ENCODE assay signal across 8 mouse cellular contexts in the genomic region with DNA sequence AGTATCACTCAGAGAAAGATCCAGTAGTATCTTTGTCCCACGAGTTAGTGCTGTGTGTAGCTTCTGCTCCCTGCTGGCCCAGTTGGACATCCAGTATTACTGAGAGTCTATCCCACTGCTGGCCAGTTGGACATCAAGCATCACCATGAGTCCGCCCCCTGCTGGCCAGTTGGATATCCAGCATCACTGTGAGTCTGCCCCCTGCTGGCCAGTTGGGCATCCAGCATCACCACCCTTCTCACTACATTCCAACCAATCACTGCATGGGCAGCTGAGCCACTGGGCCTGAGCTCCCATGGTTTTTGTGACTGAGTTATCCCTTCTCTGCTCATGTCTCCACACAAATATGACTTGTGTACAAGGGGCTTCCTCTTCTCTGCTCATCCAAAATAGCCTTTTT. TPM values are rescaled to one million over a fixed set of nuclear protein-coding genes. Genes with fewer than 3 reads are reported as not detected.
DNase-seq lines count a peak whose midpoint lies in the region; TF ChIP-seq lines count a peak whose summit lies in the region.

No protein-coding gene starts in this region.

- H3K9ac ChIP-seq in ES-E14 (ENCODE audit: insufficient read depth, low read depth, low read length, poor library complexity, severe bottlenecking): no peak overlapping the region

- TF ChIP-seq POLR2A in kidney, adult 2 months (IDR thresholded peaks at IDR 0.05; ENCODE audit: low read depth, low read length): no peak

- H3K4me3 ChIP-seq in kidney, adult 2 months (ENCODE audit: insufficient read depth, low read depth, low read length): no peak overlapping the region
- H3K4me3 ChIP-seq in ES-E14 (ENCODE audit: insufficient read depth in 1 of 2, low read depth in 1 of 2, low read length in 2 of 2, poor library complexity in 1 of 2, severe bottlenecking in 1 of 2): no peak overlapping the region

- H3K9me3 ChIP-seq in ES-E14 (ENCODE audit: control insufficient read depth, insufficient read depth, low read depth, low read length): no peaks in the 10 kb centered on the region

- WGBS in kidney, adult 2 months: 95% methylated on average over 2 of the region's 2 CpGs

- peak; percentile 14 for DNase-seq in kidney, adult 2 months
- no peak for DNase-seq in kidney, postnatal 14 days
- peak; percentile 73 for DNase-seq in ES-E14 (ENCODE audit: low read depth, low spot score)
- peak; percentile 30 for DNase-seq in embryo, embryonic 10.5 days (ENCODE audit: low spot score)
- DNase-seq in lung, postnatal 25 days (ENCODE audit: low spot score): peak; percentile 43
- DNase-seq in testis, postnatal 10 days (ENCODE audit: low spot score): peak; percentile 75
- DNase-seq in urinary bladder, adult 18-20 months (ENCODE audit: low spot score in 2 of 2): no peak
- no peak for DNase-seq in kidney, adult 11 months

- peak; percentile 66 for TF ChIP-seq CTCF in kidney, adult 2 months (conservative IDR thresholded peaks at IDR 0.05; ENCODE audit: insufficient read depth, insufficient read length, low read depth, low read length)

- H3K27me3 ChIP-seq in kidney, adult 2 months (replicated peaks; ENCODE audit: control insufficient read depth, insufficient read depth, low read length): no peaks in the 10 kb centered on the region

- no peaks in the 10 kb centered on the region for H3K36me3 ChIP-seq in kidney, adult 2 months (ENCODE audit: control insufficient read depth, insufficient read depth, low read length)
- H3K36me3 ChIP-seq in ES-E14 (ENCODE audit: control insufficient read depth, insufficient read depth, low read length, poor library complexity, severe bottlenecking): peaks cover 2% of the 10 kb centered on the region; the same call in 1 of the 2 replicates

- H3K27ac ChIP-seq in kidney, adult 2 months (ENCODE audit: insufficient read depth, low read depth, low read length): no peak overlapping the region
- H3K27ac ChIP-seq in ES-E14 (ENCODE audit: insufficient read depth, low read depth, low read length, poor library complexity, severe bottlenecking): no peak overlapping the region

- in situ Hi-C loops in ES-E14 (cut with MboI; ENCODE audit: low sequenced_read_pairs in 2 of 2, unreplicated experiment in 2 of 2): no loop called here

- no peaks in the 10 kb centered on the region for H3K4me1 ChIP-seq in kidney, adult 2 months (ENCODE audit: control insufficient read depth, insufficient read depth, low read length)
- H3K4me1 ChIP-seq in ES-E14 (ENCODE audit: control insufficient read depth in 2 of 2, insufficient read depth in 2 of 2, low read length in 2 of 2, poor library complexity in 1 of 2): peaks cover 0 to 9% of the 10 kb centered on the region in 2 experiments; a peak in 1 of 4 replicates

TF ChIP-seq in ES-E14, 5 proteins besides CTCF, POLR2A, EP300 and RAD21:
- TF ChIP-seq CHD2 (IDR thresholded peaks at IDR 0.05; ENCODE audit: low read depth, low read length) (no peak), ZNF384 (IDR thresholded peaks at IDR 0.05; ENCODE audit: low read depth, low read length) (peak; percentile 74), ZC3H11A (IDR thresholded peaks at IDR 0.05; ENCODE audit: borderline replicate concordance, low read depth, low read length) (peak; percentile 26; the same call in 1 of the 2 replicates), MAFK (IDR thresholded peaks at IDR 0.05; ENCODE audit: insufficient read depth, low read depth, low read length) (no peak), HCFC1 (IDR thresholded peaks at IDR 0.05; ENCODE audit: borderline replicate concordance, insufficient read depth, low read length) (peak; percentile 68; the same call in 1 of the 2 replicates)
TF ChIP-seq in ES-E14: peak in this region for 3.

RNA-seq across cellular contexts. Expression of a gene that starts 33.8 kb away (rescaled TPM):
- polyA plus RNA-seq in kidney, adult 2 months (2012; rRNA removed): 0.05 TPM in 1 of 2 replicates, not detected in the other
- 6.0 and 7.4 TPM in 2 replicates for total RNA-seq in ES-E14 (2012; rRNA removed)

Comparison
In these comparisons a context has a peak if more than half of its experiments do, and no peak if none do; other contexts are left out.
1. DNase-seq: peak in kidney, adult 2 months (single experiment), ES-E14 (single experiment), embryo, embryonic 10.5 days (single experiment), lung, postnatal 25 days (single experiment) and testis, postnatal 10 days (single experiment); none in kidney, postnatal 14 days (single experiment), urinary bladder, adult 18-20 months (0 of 2) and kidney, adult 11 months (single experiment).